Mouse (Mus musculus): ENCODE results near the gene Alkbh3. TPM values are rescaled to one million over a fixed set of nuclear protein-coding genes. Genes with fewer than 3 reads are reported as not detected.

The Alkbh3 gene
- polyA plus RNA-seq, 1 experiment: 31.3 TPM

DNA sequence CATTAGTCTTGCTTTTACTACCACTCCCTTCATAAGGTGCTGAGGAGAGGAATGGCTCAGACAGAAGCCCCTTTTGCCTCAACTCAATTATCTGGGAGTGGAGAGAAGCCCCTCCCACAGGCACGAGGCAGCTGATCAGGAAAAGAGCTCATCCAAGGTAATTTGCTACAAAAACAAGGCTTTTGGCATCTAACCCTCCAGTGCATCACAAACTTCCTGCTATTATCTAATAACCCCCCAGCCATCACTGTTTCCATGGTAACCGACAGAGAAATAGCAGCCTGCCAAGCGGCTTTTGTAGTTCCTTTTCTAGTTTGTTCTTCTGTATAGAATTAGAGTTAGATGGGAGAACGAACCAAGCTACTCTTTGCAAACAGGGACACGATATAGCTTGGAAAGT is 18.3 kb downstream of the Alkbh3 start:
- Histone ChIP-seq H3K9ac (ENCODE audit: low read depth, poor library complexity, severe bottlenecking) (no peak overlapping the region), H3K27ac (ENCODE audit: insufficient read depth, low read length) (no peak overlapping the region), H3K4me1 (ENCODE audit: control insufficient read depth, insufficient read depth, low read length) (no peaks in the 10 kb centered on the region), H3K27me3 (ENCODE audit: control insufficient read depth, insufficient read depth, low read length, poor library complexity, severe bottlenecking) (no peaks in the 10 kb centered on the region), H3K36me3 (ENCODE audit: control insufficient read depth, insufficient read depth, low read length, poor library complexity, severe bottlenecking) (peaks cover 29% of the 10 kb centered on the region), H3K4me3 (ENCODE audit: low read depth, low read length) (no peak overlapping the region), H3K9me3 (replicated peaks; ENCODE audit: control insufficient read depth, insufficient read depth, low read length, poor library complexity, severe bottlenecking) (no peaks in the 10 kb centered on the region)
- no peak for TF ChIP-seq EP300 (IDR thresholded peaks at IDR 0.05; ENCODE audit: insufficient read depth, low read depth, low read length)
- TF ChIP-seq POLR2A (IDR thresholded peaks at IDR 0.05; ENCODE audit: insufficient read depth, low read length): no peak
- no peak for TF ChIP-seq CTCF (IDR thresholded peaks at IDR 0.05; ENCODE audit: low read depth, low read length)

DNA sequence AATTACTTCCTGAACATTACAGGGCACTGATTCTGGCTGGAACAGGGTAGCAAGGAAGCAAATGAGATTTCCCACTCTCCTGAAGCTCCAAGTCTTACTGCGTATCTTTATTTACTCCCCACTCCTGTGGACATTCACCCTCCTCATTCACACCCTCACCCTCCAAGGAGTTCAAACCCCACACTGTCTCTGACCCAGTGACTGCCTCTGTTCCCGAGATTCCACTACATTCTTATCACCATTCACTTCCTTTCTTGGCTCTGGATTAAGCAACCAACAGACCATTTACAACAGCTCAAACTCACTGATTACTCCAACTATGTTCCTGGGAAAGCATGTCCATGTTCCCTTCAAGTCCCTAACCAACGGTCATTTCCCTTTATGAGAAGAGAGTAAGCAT is 19.3 kb downstream of the Alkbh3 start:
- Histone ChIP-seq H3K9me3 (replicated peaks; ENCODE audit: control insufficient read depth, insufficient read depth, low read length, poor library complexity, severe bottlenecking) (no peaks in the 10 kb centered on the region), H3K9ac (ENCODE audit: low read depth, poor library complexity, severe bottlenecking) (no peak overlapping the region), H3K36me3 (ENCODE audit: control insufficient read depth, insufficient read depth, low read length, poor library complexity, severe bottlenecking) (peaks cover 29% of the 10 kb centered on the region), H3K27ac (ENCODE audit: insufficient read depth, low read length) (no peak overlapping the region), H3K4me3 (ENCODE audit: low read depth, low read length) (no peak overlapping the region), H3K27me3 (ENCODE audit: control insufficient read depth, insufficient read depth, low read length, poor library complexity, severe bottlenecking) (no peaks in the 10 kb centered on the region), H3K4me1 (ENCODE audit: control insufficient read depth, insufficient read depth, low read length) (no peaks in the 10 kb centered on the region)
- TF ChIP-seq POLR2A (IDR thresholded peaks at IDR 0.05; ENCODE audit: insufficient read depth, low read length): no peak
- TF ChIP-seq CTCF (IDR thresholded peaks at IDR 0.05; ENCODE audit: low read depth, low read length): no peak
- no peak for TF ChIP-seq EP300 (IDR thresholded peaks at IDR 0.05; ENCODE audit: insufficient read depth, low read depth, low read length)

DNA sequence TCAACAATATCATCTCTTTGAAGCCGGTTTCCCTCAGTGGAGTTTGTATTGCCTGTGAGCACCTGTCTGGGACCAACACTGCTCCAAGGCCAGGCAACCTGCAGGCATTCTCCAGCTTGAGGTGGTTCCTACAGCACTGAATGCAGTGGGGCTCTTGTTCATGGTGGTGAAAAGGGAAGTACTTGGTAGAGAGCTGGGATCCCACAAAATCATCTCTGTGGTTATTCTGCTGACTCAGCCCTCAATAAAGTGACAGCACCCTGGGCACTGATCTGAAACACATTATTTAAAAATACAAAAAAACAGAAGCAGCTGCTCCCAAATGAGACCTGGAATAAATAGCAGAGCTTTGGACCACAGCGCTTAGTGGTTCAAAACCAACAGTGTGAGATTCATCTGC is 22.2 kb downstream of the Alkbh3 start:
- H3K9ac ChIP-seq (ENCODE audit: low read depth, poor library complexity, severe bottlenecking): no peak overlapping the region
- no peaks in the 10 kb centered on the region for H3K9me3 ChIP-seq (replicated peaks; ENCODE audit: control insufficient read depth, insufficient read depth, low read length, poor library complexity, severe bottlenecking)
- no peak overlapping the region for H3K27ac ChIP-seq (ENCODE audit: insufficient read depth, low read length)
- H3K4me3 ChIP-seq (ENCODE audit: low read depth, low read length): no peak overlapping the region
- no peaks in the 10 kb centered on the region for H3K4me1 ChIP-seq (ENCODE audit: control insufficient read depth, insufficient read depth, low read length)
- TF ChIP-seq POLR2A (IDR thresholded peaks at IDR 0.05; ENCODE audit: insufficient read depth, low read length): no peak
- no peak for TF ChIP-seq EP300 (IDR thresholded peaks at IDR 0.05; ENCODE audit: insufficient read depth, low read depth, low read length)
- TF ChIP-seq CTCF (IDR thresholded peaks at IDR 0.05; ENCODE audit: low read depth, low read length): no peak
- no peaks in the 10 kb centered on the region for H3K27me3 ChIP-seq (ENCODE audit: control insufficient read depth, insufficient read depth, low read length, poor library complexity, severe bottlenecking)
- H3K36me3 ChIP-seq (ENCODE audit: control insufficient read depth, insufficient read depth, low read length, poor library complexity, severe bottlenecking): peaks cover 16% of the 10 kb centered on the region; the same call in 1 of the 2 replicates

DNA sequence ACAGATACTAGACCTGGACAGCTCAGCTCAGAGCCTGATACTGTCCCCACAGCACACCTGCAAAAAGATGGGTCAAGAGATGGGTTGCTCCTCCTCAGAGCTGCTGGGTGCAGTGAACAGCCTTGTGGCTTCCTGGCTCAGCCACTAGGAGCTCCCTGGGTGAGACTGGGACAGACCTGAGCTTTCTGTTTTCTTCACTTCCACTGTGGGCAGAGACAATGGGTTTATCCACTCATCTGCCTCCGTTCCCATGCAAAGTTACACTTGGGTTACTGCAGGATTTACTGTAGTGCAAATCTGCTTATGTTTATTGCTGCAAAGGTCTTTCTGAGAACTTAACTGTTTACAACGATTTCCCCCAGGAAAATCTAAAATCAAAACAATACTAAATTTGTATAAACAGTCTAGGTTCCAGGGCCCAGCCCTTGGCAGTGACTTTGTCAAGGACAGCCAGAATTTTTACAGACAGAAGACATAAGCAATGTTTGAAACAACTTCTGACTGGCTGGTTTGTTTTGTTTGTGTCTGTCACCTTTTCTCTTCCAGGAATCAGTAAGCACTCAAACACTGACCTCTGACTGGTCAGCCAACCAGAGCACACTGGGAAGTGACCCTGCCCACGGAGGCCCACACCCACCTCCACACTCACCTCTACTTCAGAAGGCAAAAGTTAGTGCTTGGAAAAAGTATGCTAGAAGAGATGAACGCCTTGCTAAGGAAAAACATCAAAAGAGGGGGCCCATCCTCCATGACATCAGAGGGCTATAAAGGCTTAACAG is 28.0 kb downstream of the Alkbh3 start:
- Histone ChIP-seq H3K27ac (ENCODE audit: insufficient read depth, low read length) (no peak overlapping the region), H3K4me1 (ENCODE audit: control insufficient read depth, insufficient read depth, low read length) (no peaks in the 10 kb centered on the region), H3K4me3 (ENCODE audit: low read depth, low read length) (no peak overlapping the region), H3K9ac (ENCODE audit: low read depth, poor library complexity, severe bottlenecking) (no peak overlapping the region), H3K36me3 (ENCODE audit: control insufficient read depth, insufficient read depth, low read length, poor library complexity, severe bottlenecking) (peaks cover 8% of the 10 kb centered on the region), H3K27me3 (ENCODE audit: control insufficient read depth, insufficient read depth, low read length, poor library complexity, severe bottlenecking) (no peaks in the 10 kb centered on the region), H3K9me3 (replicated peaks; ENCODE audit: control insufficient read depth, insufficient read depth, low read length, poor library complexity, severe bottlenecking) (no peaks in the 10 kb centered on the region)
- TF ChIP-seq CTCF (IDR thresholded peaks at IDR 0.05; ENCODE audit: low read depth, low read length) (no peak), EP300 (IDR thresholded peaks at IDR 0.05; ENCODE audit: insufficient read depth, low read depth, low read length) (no peak), POLR2A (IDR thresholded peaks at IDR 0.05; ENCODE audit: insufficient read depth, low read length) (no peak)

DNA sequence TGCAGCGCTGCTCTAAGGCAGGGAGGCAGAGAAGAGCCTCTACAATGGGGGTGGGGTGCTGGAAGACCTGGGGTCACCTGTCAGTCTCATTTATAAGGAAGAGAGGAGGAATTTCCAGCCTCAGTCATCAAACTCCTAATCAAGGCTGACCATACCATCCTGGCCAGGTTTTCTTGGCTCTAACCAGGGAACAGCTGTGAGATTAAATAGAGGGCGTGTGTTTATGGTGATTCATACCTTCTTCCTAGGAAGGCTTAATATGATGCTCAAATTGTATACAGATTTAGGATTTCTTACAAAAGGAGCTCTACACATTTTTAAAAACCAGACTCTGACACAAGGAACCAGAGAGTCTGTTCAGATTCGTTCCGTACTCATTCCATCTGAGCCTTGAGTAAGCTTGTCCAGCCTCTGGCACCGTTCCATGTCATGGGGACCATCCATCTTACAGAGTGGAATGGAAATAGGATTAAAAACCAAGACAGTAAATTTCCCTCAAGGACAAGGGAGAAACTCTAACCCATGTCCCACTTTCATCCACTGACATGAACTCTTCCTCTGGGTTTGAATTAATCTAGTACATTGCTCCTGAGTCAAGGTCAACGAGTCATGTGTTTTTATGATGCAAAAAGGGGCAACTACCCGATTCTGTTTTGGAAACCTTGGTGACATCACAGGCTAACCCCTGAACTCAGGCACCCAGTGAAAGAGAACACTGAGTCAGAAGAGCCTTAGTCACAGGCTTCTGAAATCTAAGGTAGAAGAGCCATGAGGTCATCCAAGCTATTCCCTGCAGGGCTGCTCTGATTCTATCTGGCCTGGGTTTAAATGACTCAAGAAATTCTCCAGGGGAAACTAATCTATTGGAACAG is 31.1 kb downstream of the Alkbh3 start:
- Histone ChIP-seq H3K9ac (ENCODE audit: low read depth, poor library complexity, severe bottlenecking) (no peak overlapping the region), H3K36me3 (ENCODE audit: control insufficient read depth, insufficient read depth, low read length, poor library complexity, severe bottlenecking) (peaks cover 5% of the 10 kb centered on the region), H3K27ac (ENCODE audit: insufficient read depth, low read length) (no peak overlapping the region), H3K27me3 (ENCODE audit: control insufficient read depth, insufficient read depth, low read length, poor library complexity, severe bottlenecking) (no peaks in the 10 kb centered on the region), H3K9me3 (replicated peaks; ENCODE audit: control insufficient read depth, insufficient read depth, low read length, poor library complexity, severe bottlenecking) (no peaks in the 10 kb centered on the region), H3K4me3 (ENCODE audit: low read depth, low read length) (no peak overlapping the region), H3K4me1 (ENCODE audit: control insufficient read depth, insufficient read depth, low read length) (no peaks in the 10 kb centered on the region)
- TF ChIP-seq CTCF (IDR thresholded peaks at IDR 0.05; ENCODE audit: low read depth, low read length) (no peak), EP300 (IDR thresholded peaks at IDR 0.05; ENCODE audit: insufficient read depth, low read depth, low read length) (no peak), POLR2A (IDR thresholded peaks at IDR 0.05; ENCODE audit: insufficient read depth, low read length) (no peak)
